Mouse (Mus musculus) forebrain, embryonic 13.5 days (tissue): ENCODE measurements around the gene Pvr. TPM values are rescaled to one million over a fixed set of nuclear protein-coding genes. Genes with fewer than 3 reads are reported as not detected.
"Not testable (repeated sequence)": the region's sequence is repeated elsewhere in the genome, so short reads cannot be mapped to it uniquely, and the experiment has no call there.

Experiments used
- ATAC-seq: fragments of 200-750 bp; cut with Nextera tagmentation; 2 replicates; pipeline ENCODE4 v1.8.0; 2017
- H3K27ac ChIP-seq: fragments of 300-500 bp; sonication (generic); 2 replicates; pipeline ENCODE4 v1.5.1; 2015; ENCODE audit warnings: inconsistent platforms, mild to moderate bottlenecking, moderate library complexity
- H3K27me3 ChIP-seq: fragments of 300-500 bp; sonication (generic); 2 replicates; pipeline ENCODE4 v1.6.1; 2015; ENCODE audit warnings: mild to moderate bottlenecking, inconsistent platforms
- H3K36me3 ChIP-seq: fragments of 300-500 bp; sonication (generic); 2 replicates; pipeline ENCODE4 v1.6.1; 2015; ENCODE audit warnings: mild to moderate bottlenecking, inconsistent platforms; ENCODE audit not compliant: poor library complexity, severe bottlenecking
- H3K4me1 ChIP-seq: fragments of 300-500 bp; sonication (generic); 2 replicates; pipeline ENCODE4 v1.6.1; 2015; ENCODE audit warnings: inconsistent platforms
- H3K4me2 ChIP-seq: fragments of 300-500 bp; sonication (generic); 2 replicates; pipeline ENCODE4 v1.6.1; 2015; ENCODE audit warnings: inconsistent platforms, mild to moderate bottlenecking, moderate library complexity
- H3K4me3 ChIP-seq: fragments of 300-500 bp; sonication (generic); 2 replicates; pipeline ENCODE4 v1.5.1; 2015; ENCODE audit warnings: mild to moderate bottlenecking, inconsistent platforms
- H3K9ac ChIP-seq: fragments of 300-500 bp; sonication (generic); 2 replicates; pipeline ENCODE4 v1.6.1; 2015; ENCODE audit warnings: mild to moderate bottlenecking, inconsistent platforms
- H3K9me3 ChIP-seq: fragments of 300-500 bp; sonication (generic); replicated peaks from 2 replicates; pipeline ENCODE4 v1.6.1; 2016; ENCODE audit warnings: inconsistent platforms
- WGBS: fragments of 180-500 bp; shearing (Covaris S2); methylation state at CpG from one replicate; pipeline ENCODE4 v1.1.7; 2015; 5-methylcytosine and 5-hydroxymethylcytosine counted together
- polyA plus RNA-seq: library from polyadenylated mRNA; unstranded; fragments of >200 nt; fragmentation: Nextera tagmentation; extraction: Ambion mirVana; gene quantifications from 2 replicates; pipeline ENCODE4 v1.2.1, GENCODE M21; 2015

Gene Pvr
- polyA plus RNA-seq, 1 experiment from 2014 or later = 5.1 TPM

DNA sequence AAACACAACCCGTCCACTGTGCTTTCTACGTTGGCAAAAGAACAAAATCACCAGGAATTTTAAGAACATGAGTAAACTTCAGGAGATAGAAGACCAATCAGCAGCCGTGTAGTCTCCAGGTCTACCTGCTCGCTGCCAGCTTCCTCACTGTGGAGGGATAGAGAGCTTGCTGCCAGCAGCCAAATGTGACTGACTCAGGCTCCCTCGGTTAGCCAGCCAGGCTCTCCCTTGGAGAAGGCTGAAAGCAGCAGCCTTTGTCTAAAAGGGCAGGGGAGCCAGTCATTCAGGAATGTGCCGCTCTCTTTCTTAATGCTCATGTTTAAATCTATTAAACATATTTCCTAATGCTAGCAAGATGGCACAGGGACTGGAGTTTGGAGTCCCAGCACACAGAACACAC is 9.5 kb upstream of the Pvr start:
- not testable (repeated sequence) for H3K4me2 ChIP-seq, ATAC-seq, H3K9me3 ChIP-seq, H3K27ac ChIP-seq, H3K4me3 ChIP-seq, H3K9ac ChIP-seq, H3K27me3 ChIP-seq, H3K36me3 ChIP-seq
- peaks cover 10% of the 10 kb centered on the region; the same call in 1 of the 2 replicates for H3K4me1 ChIP-seq
- WGBS = 73% methylated on average over 6 of the region's 6 CpGs

DNA sequence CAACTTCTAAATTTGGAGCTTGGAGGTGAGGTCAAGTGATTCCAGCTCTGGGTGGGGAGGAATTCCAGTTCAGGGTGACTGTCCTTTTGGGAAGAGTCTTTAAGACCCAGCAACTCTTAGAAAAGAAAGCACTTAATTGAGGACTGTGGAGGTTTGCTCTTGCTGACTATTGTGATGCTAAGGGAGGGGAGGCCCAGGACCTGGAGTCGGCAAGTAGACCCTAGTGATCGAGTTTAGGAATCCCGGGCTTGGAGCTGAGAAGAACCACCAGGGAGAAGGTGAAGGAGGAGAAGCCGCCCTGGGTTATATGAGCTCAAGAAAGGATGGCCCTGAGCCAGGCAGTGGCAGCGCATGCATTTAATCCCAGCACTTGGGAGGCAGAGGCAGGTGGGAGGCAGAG is 7.5 kb upstream of the Pvr start:
- Histone ChIP-seq H3K27me3 (no peaks in the 10 kb centered on the region; the same call in 1 of the 2 replicates), H3K4me3 (no peak overlapping the region), H3K9me3 (no peaks in the 10 kb centered on the region), H3K9ac (no peak overlapping the region), H3K4me2 (no peak overlapping the region), H3K4me1 (peaks cover 9% of the 10 kb centered on the region; the same call in 1 of the 2 replicates), H3K27ac (no peak overlapping the region), H3K36me3 (no peaks in the 10 kb centered on the region)
- 72% methylated on average over 5 of the region's 5 CpGs for WGBS
- ATAC-seq = no peak

- Histone ChIP-seq H3K9ac (no peak overlapping the region), H3K27me3 (no peaks in the 10 kb centered on the region; the same call in 1 of the 2 replicates), H3K4me3 (no peak overlapping the region), H3K4me1 (no peaks in the 10 kb centered on the region), H3K36me3 (no peaks in the 10 kb centered on the region), H3K9me3 (no peaks in the 10 kb centered on the region), H3K27ac (no peak overlapping the region), H3K4me2 (no peak overlapping the region)
- WGBS = 93% methylated on average over 2 of the region's 2 CpGs
- no peak for ATAC-seq
Observed at GRCm38 (mm10) chr7:19926849-19927480, 6.0 kb upstream of the Pvr start.

DNA sequence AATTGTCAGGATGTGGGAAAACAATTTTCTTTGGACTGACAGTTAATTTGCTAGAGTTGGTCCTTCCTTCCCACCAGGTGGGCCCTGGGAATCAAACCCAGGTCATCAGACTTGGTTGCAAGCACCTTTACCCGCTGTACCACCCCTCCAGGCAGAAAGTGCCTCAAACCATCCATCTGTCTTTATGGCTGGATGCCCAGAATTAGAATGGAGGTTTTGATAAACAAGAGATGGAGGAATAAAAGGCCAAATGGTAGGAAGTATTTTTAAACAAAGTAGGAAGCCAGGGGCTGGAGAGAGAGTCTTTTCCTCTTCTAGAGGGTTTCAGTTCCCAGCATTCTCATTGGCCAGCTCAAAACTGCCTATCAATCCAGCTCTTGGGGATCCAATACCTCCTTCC is 4.4 kb upstream of the Pvr start:
- no peaks in the 10 kb centered on the region for H3K27me3 ChIP-seq
- 71% methylated on average over 1 of the region's 1 CpGs for WGBS
- no peak overlapping the region for H3K4me2 ChIP-seq
- no peaks in the 10 kb centered on the region for H3K36me3 ChIP-seq
- H3K27ac ChIP-seq = no peak overlapping the region
- H3K9me3 ChIP-seq = no peaks in the 10 kb centered on the region
- H3K4me3 ChIP-seq = no peak overlapping the region
- no peak overlapping the region for H3K9ac ChIP-seq
- no peak for ATAC-seq
- 0 out of 2 replicates have a peak, but pooled peaks cover under 1% of the 10 kb centered on the region for H3K4me1 ChIP-seq

DNA sequence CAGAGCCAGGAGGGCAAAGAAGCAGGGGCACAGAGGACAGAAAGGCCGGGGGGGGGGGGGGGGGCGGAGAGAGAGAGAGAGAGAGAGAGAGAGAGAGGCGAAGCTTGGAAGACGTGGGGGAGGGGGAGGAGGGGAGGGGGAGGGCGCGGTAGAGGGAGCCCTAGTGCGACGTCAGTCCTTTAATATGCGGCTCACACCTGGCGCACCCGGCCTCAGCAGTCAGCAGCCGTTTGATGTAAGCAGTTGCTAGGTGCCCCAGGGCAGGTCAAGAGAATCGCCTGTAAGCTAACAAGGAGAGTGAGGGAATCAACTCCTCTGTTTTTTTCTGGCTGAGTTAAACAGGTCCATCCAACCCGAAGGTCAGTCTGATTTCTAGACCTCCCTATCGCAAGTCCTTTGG is 2.8 kb upstream of the Pvr start:
- H3K4me2 ChIP-seq = no peak overlapping the region
- H3K9ac ChIP-seq = no peak overlapping the region
- no peak overlapping the region for H3K27ac ChIP-seq
- no peaks in the 10 kb centered on the region for H3K9me3 ChIP-seq
- 12% methylated on average over 8 of the region's 15 CpGs for WGBS
- no peak overlapping the region for H3K4me3 ChIP-seq
- H3K36me3 ChIP-seq = no peaks in the 10 kb centered on the region
- ATAC-seq = no peak
- 0 out of 2 replicates have a peak, but pooled peaks cover 8% of the 10 kb centered on the region for H3K4me1 ChIP-seq
- H3K27me3 ChIP-seq = no peaks in the 10 kb centered on the region

DNA sequence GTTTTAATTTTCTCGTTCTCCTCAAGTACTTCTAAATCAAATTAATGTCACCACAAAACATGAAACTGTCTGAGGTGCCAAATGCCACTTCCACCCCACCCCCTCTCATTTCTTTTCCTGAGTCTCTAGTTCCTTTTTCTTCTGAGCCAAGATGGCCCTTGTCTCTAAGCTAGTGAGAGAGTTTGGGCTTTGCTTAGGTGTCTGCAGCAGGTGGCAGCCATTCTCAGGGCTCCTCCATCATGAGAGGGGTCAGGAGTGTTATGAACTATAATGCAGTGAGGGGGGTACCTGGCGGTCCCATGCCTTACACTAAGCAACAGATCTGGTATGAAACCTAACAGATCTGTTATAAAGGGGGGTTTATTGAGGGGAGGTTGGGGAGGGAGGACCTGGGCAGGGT is 2.4 kb upstream of the Pvr start:
- Histone ChIP-seq H3K4me1 (0 out of 2 replicates have a peak, but pooled peaks cover 8% of the 10 kb centered on the region), H3K4me3 (no peak overlapping the region), H3K36me3 (0 out of 2 replicates have a peak, but pooled peaks cover under 1% of the 10 kb centered on the region), H3K9ac (no peak overlapping the region), H3K27me3 (no peaks in the 10 kb centered on the region), H3K9me3 (no peaks in the 10 kb centered on the region), H3K27ac (no peak overlapping the region), H3K4me2 (no peak overlapping the region)
- 54% methylated on average over 2 of the region's 2 CpGs for WGBS
- no peak for ATAC-seq

DNA sequence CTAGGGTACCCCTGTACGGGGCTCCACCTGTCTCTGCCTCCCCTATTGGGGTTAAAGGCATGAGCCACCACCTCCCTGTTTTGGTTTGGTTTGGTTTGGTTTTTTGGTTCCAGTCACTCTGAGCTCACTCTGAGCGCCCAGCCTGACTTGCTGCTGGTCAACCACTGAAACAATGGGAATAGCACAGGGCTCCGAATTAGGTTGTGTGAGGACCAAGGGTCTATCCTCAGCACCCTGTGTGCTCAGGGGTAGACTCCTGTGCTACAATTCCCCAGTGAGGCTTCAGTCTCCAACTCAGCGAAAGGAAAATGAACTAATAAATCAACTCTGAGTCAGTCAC is 824 bp downstream of the Pvr start:
- H3K27me3 ChIP-seq = no peaks in the 10 kb centered on the region
- peak overlapping the region; percentile 65 for H3K4me3 ChIP-seq
- peak overlapping the region; percentile 78 for H3K4me2 ChIP-seq
- H3K36me3 ChIP-seq = peaks cover 12% of the 10 kb centered on the region; the same call in 1 of the 2 replicates
- no peak overlapping the region for H3K27ac ChIP-seq
- no peaks in the 10 kb centered on the region for H3K9me3 ChIP-seq
- peak; percentile 58 for ATAC-seq
- H3K9ac ChIP-seq = peak overlapping the region; percentile 68
- 0 out of 2 replicates have a peak, but pooled peaks cover 8% of the 10 kb centered on the region for H3K4me1 ChIP-seq
- 37% methylated on average over 4 of the region's 4 CpGs for WGBS

GRCm38 (mm10) chr7:19914558-19914957 is 6.4 kb downstream of the Pvr start:
- Histone ChIP-seq H3K27ac (no peak overlapping the region), H3K4me3 (no peak overlapping the region), H3K27me3 (no peaks in the 10 kb centered on the region), H3K4me1 (no peaks in the 10 kb centered on the region), H3K4me2 (no peak overlapping the region), H3K36me3 (peaks cover 12% of the 10 kb centered on the region; the same call in 1 of the 2 replicates), H3K9ac (no peak overlapping the region), H3K9me3 (no peaks in the 10 kb centered on the region)
- 90% methylated on average over 7 of the region's 7 CpGs for WGBS
- no peak for ATAC-seq

- Histone ChIP-seq H3K9me3 (peaks cover 1% of the 10 kb centered on the region; the same call in 1 of the 2 replicates), H3K9ac (no peak overlapping the region), H3K36me3 (peaks cover 17% of the 10 kb centered on the region), H3K27ac (no peak overlapping the region), H3K4me3 (no peak overlapping the region), H3K27me3 (no peaks in the 10 kb centered on the region), H3K4me2 (no peak overlapping the region), H3K4me1 (no peaks in the 10 kb centered on the region)
- no peak for ATAC-seq
- 87% methylated on average over 23 of the region's 23 CpGs for WGBS
Observed at GRCm38 (mm10) chr7:19911695-19912524, 9.1 kb downstream of the Pvr start.

- H3K27me3 ChIP-seq = no peaks in the 10 kb centered on the region
- ATAC-seq = no peak
- peaks cover 6% of the 10 kb centered on the region; the same call in 1 of the 2 replicates for H3K9me3 ChIP-seq
- no peak overlapping the region for H3K4me3 ChIP-seq
- no peaks in the 10 kb centered on the region for H3K4me1 ChIP-seq
- no peak overlapping the region for H3K9ac ChIP-seq
- WGBS = 92% methylated on average over 6 of the region's 6 CpGs
- peaks cover 15% of the 10 kb centered on the region for H3K36me3 ChIP-seq
- H3K27ac ChIP-seq = no peak overlapping the region
- H3K4me2 ChIP-seq = no peak overlapping the region
Observed at GRCm38 (mm10) chr7:19911292-19911658, 9.7 kb downstream of the Pvr start.

DNA sequence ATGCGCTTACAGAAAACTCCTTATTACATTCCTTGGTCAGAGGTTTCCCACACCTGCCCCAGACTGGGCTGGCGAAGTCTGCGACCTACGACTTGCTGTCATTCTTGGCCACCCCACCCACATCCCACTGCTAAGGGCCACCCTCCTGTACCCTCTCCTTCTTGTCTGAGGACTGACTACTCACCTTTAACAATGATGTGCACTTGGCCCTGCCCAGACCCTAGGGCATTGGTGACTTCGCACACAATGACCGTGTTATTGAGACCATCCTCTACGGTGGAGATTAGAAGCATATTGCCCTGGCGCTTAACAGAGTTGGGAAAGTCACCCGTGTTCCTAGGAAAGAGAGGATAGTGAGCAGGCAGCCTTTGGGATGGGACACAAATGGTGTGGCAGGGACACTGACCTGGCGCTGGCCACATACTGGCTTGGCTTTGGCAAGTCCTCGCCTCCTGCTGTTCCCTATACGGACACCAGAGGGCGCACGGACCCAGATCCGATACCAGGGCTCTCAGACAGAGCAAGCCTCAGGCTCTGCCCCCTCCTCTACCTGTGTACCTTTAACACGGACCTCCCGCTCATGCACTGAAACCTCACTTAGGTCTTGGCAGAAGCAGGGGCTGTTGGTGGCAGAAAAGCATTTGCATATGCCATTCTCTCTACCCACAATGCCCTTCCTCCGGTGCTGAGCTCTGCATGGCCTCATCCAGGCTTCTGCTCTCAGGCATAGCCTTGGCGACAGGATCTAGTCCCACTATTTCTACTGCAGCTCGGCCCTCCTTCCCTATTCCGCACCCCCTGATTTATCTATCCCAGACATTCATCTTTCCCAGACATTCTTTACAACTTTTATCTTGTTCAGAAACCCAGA is 10.3 kb downstream of the Pvr start:
- H3K4me1 ChIP-seq = no peaks in the 10 kb centered on the region
- 51% methylated on average over 21 of the region's 21 CpGs for WGBS
- H3K27ac ChIP-seq = no peak overlapping the region
- peaks cover 6% of the 10 kb centered on the region; the same call in 1 of the 2 replicates for H3K9me3 ChIP-seq
- no peak overlapping the region for H3K9ac ChIP-seq
- no peaks in the 10 kb centered on the region for H3K27me3 ChIP-seq
- ATAC-seq = peak; percentile 70
- no peak overlapping the region for H3K4me2 ChIP-seq
- peaks cover 14% of the 10 kb centered on the region for H3K36me3 ChIP-seq
- no peak overlapping the region for H3K4me3 ChIP-seq

DNA sequence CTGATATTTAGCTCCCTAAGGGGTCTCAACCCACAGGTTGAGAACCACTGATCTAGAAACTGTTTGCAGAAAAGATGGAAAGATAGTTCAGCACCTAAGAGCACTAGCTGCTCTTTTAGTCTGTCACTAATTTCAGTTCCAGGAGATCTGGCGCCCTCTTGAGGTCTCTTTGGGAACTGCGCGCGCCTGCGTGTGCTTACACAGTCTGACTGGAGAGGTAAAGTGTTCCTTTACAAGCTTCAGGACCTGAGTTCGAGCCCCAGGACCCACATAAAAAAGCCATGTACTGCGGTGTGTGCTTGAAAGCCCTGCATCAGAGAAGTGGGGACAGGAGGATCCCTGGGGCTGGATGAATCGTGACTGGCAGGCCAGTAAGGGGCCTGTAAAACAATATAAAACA is 31.1 kb downstream of the Pvr start:
- no peaks in the 10 kb centered on the region for H3K27me3 ChIP-seq
- no peak overlapping the region for H3K4me2 ChIP-seq
- no peak for ATAC-seq
- H3K9me3 ChIP-seq = peaks cover 2% of the 10 kb centered on the region; the same call in 1 of the 2 replicates
- H3K4me1 ChIP-seq = no peaks in the 10 kb centered on the region
- H3K4me3 ChIP-seq = no peak overlapping the region
- no peak overlapping the region for H3K27ac ChIP-seq
- WGBS = 50% methylated on average over 8 of the region's 8 CpGs
- no peak overlapping the region for H3K9ac ChIP-seq
- no peaks in the 10 kb centered on the region for H3K36me3 ChIP-seq
